Mouse (Mus musculus) 3T3-L1 (cell line): ENCODE data around the gene Rasal2.
A peak's percentile ranks its signal among the peaks of the same experiment; 100 is the strongest.
"Not testable (repeated sequence)": the region's sequence is repeated elsewhere in the genome, so short reads cannot be mapped to it uniquely, and the experiment has no call there.

Source experiments
- DNase-seq: peaks from one replicate; pipeline ENCODE4 v3.0.0-alpha.2; 2015; ENCODE audit warnings: low read depth, low spot score

Rasal2 gene

DNA sequence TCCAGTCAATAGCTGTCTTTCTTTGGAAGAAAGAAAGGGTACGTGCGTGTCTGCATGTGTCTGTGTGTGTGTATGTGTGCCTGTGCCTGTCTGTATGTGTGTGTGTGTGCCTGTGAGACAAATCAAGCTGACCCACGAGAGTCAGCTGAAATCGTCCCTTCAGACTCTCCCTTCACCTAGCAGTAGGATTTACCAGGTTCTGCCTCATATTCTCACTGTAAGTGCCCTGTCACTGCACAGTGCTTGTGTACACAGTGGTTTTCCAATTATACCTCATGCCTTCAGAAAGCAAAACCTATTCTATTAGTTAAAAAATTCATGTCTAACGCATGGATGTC, 168.0 kb downstream of the Rasal2 start:
- DNase-seq: no peak

DNA sequence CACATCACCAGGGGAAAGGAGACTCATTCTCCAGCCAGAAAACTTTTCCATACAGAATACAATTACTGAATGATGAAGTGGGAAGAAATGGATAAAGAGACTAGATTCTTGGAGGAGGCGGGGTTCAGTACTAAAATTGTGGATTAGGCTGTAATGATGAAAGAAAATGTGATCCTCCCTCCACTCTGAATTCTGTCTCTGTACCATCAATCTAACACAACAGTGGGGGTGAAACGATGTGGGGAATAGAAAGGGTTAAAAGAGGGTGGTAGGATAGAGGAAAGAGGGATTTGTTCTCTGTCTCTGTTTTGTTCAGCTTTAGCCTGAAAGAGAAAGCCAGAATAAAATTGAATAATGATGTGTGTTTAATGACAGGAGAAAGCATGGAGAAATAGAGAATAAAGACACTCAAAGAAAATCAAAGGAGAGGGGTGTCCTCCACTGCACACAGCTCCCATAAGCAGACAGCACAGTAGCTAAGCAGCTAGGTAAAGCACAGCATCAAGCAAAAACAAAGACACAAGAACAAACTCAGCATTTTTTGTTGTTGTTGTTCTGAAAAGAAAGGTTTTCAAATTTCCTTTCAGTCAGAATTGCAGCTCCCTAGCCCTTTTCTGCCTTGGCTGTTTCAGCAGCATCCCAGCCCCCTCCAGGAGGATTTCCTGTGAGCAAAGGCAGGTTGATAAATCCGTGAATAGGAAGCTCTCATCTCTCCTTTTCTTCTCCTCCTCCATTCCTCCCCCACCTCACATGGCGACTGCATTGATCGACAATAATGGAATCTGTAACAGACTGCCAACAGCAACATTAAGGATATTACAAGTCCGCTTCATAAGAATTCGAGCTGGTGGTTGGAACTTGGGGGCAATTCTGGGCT, 168.6 kb downstream of the Rasal2 start:
- DNase-seq: no peak

DNA sequence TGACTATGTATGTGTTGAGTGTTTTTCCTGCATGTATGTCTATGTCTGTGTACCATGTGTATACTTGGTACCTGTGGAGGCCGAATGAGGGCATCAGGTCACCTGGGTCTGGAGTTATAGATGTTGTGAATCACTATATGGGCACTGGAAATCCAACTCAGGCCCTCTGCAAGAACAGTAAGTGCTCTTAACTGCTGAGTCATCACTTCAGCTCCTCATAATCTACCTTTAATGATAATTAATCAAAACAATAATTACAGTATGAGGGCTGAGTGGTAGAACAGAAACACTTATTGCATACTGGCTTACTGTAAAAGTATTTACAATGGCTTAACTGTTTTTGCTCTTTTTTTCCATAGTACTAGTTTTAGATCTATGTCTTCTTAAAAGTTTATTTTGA, 172.7 kb downstream of the Rasal2 start:
- no peak for DNase-seq

DNA sequence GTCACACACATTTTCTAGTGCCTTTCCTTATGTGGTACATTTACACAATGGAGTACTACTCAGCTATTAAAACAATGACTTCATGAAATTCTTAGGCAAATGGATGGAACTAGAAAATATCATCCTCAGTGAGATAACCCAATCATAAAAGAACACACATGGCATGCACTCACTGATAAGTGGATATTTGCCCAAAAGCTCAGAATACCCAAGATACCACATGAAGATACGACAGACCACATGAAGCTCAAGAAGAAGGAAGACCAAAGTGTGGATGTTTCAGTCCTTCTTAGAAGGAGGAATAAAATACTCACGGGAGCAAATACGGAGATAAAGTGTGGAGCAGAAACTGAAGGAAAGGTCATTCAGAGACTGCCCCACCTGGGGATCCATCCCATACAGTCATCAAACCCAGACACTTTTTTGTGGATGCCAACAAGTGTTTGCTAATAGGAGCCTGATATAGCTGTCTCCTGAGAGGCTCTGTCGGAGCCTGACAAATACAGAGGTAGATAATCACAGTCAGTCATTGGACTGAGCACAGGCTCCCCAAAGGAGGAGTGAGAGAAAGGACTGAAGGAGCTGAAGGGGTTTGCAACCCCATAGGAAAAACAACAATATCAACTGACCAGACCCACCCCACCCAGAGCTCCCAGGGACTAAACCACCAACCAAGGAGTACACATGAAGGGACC, 175.6 kb downstream of the Rasal2 start:
- not testable (repeated sequence) for DNase-seq

DNA sequence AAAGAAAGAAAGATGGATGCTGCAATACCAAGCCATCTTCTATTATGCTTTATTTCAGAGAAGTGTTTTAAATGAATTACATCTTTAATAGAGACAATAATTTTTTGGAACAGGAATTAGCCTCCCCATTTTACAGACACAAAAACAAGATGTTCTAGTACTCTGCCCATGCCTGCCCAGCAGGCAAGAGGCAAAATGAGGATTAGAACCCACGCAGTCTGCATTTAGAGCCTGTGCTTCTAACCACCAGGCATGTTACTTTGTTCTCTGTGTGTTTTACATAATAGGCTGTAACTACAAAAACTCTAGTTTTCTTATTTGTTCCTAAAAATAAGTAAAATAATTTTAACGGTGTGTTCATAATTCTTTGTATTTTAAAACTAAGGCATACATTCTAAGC, 178.9 kb downstream of the Rasal2 start:
- DNase-seq: no peak

DNA sequence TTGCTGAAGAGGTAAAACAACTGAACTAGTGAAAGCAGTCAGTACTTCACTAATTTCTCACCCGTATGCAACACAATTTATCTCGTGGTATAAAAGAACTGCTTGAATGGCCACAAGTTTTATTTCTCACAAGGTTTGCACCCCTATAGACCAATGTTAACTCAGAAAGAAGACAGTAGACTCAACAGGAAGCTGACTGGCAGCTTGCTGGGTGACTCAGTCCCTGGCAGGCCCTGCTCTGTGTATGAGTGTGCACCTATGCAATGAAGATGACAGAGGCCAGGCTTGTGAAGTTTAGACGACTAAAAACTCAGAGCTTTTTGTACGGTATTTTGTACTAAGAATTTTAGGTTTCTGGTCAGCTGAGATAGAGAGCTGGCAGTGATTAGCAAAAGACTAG, 180.0 kb downstream of the Rasal2 start:
- peak; percentile 91 for DNase-seq

DNA sequence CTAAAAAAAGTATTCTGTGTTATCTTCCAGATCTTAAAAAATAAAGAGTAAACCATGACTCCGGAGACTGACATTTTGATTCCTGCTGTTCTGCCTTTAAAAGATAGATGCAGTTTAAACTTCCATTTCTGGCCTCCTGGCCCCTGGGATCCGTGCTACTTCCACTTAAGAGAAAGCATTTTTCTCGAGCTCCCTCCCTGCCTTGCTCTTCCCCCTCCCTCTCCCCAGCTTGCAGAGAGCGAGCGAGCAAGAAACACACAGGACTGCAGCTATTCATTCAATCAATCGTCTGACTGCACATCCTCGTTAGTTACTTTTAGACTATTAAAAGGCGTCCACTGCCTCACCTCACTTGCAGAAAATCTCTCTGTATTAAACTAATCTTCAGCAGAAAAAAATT, 181.4 kb downstream of the Rasal2 start:
- no peak for DNase-seq

DNA sequence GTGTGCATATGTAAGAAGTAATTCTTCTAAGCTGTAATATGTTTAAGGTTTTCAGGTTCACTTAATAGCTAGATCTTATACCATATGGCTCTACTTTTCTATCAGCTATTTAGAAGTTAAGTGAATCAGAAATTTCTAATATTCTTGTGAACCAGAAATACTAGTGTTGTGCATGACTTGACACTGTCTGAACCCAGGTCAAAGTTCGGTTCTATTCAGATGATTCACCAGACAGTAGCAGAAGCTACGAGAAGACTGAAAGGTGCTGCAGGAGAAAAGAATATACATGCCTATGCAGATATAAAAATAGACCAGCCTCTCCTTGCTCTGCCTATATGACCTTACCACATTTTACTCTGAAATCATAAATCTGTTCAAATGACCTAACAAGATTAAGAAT, 182.0 kb downstream of the Rasal2 start:
- no peak for DNase-seq

DNA sequence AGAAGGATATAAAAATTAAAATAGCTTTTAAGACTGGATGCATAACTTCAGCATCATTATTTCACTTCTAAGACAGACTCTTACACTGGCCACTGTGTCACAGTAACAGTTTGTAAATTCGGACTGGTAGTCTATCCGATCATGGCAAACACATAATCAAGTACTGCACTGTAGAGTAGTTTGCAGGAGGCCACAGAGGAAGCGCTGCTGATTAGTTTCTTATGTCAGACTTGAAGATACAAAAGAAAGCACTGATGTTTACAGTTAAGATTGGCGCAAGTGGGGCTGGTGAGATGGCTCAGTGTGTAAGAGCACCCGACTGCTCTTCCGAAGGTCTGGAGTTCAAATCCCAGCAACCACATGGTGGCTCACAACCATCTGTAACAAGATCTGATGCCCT, 187.4 kb downstream of the Rasal2 start:
- DNase-seq: no peak

DNA sequence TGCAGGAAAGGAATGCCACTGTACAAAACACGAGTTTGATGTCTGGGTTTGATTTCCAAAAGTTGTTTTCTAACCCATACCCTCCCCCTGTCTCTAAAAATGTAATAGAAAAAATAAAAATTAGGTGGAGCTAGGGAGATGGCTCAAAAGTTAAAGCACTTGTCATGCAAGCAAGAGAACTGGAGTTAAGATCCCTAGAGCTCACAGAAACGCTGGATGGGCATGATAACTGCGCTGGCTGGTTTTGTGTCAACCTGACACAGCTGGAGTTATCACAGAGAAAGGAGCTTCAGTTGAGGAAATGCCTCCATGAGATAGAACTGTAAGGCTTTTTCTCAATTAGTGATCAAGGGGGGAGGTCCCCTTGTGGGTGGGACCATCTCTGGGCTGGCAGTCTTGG, 191.5 kb downstream of the Rasal2 start:
- DNase-seq: no peak

DNA sequence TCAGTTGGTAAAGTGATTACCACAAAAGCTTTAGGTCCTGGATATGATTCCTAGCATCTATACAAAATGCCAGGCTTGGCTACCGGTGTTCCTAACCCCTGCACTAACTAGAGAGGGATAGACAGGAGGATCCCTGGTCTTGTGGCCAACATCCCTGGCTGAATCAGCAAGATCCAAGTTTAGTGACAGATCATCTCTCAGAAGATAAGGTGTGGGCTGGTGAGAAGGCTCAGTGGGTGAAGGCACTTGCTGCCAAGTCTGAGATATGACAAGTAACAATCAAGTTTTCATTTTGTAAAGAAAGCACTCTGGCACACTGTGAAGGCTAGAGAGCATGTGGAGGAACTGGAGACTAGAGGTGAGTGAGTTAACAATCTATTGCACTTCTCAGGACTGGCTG, 191.9 kb downstream of the Rasal2 start:
- no peak for DNase-seq

DNA sequence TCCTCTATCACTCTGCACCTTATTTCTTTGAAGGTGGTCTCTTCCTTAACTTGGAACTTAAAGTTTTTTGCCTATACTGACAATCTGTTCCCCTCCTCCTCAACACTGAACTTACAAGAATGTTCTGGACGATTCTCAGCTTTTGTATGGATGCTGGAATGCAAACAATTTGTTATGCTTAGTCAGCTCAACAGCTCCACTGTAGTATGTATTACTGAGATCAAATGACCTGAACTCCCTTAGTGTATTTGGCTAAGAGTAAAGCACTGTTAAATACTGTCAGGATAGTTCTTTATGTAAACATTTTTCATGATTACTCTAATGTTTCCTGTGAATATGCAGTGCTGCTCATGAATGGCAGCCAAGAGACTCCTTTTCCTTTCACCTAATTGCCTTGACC, 203.6 kb downstream of the Rasal2 start:
- DNase-seq: peak; percentile 61

DNA sequence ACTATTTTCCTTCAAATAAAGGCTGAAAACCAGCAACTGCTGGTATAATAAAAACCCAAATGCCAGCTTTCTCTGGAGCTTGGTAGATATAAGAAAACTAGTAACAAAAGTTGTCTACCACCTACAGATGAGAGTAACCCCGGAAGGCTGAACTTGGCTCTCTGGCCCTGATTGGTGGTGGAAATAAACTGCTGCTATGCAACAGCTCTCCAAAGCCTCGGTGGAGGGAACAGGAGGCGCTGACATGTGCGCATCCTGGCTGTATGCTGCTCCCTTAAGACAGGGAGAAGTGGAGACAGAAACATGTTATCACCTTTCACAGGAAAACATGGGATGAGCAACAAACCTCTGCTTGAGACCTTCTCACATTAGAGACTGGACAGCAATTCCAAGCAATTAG, 206.7 kb downstream of the Rasal2 start:
- DNase-seq: no peak

DNA sequence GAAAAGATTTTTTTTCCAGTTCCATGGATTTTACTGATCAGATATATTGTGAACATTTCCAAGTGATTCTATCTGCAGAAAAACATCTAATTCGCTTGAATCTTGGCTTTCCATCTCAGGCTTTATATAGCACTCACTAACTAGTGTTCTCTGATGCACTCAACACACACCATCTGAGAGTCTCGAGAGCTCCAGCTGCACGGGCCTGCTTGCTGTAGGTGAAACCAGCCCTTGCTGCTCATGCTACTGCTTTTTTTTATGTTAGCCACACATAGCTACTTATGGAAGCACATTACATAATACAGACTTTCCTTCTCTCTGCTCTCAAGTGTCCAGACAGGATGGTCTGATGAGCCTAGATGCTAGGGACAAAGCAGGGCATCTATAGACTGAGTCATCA, 229.4 kb downstream of the Rasal2 start:
- no peak for DNase-seq

DNA sequence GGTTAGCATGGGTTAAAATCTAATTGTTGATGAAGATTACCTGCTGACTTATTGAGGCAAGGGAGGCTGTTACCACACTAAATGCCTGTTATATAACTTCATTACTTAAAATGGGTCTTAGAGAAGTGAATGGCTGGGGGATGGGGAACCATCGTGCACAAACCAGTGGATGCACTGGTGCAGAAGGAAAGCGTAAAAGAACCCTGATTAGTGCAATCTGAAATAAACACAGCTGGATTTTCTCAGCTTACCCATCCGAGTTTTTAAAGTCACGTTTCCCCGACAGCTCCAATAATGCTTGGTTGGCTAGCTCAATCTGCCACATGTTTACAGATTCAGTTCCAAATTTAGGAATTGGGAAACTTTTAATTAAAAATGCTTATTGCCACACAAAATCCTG, 230.0 kb downstream of the Rasal2 start:
- no peak for DNase-seq

DNA sequence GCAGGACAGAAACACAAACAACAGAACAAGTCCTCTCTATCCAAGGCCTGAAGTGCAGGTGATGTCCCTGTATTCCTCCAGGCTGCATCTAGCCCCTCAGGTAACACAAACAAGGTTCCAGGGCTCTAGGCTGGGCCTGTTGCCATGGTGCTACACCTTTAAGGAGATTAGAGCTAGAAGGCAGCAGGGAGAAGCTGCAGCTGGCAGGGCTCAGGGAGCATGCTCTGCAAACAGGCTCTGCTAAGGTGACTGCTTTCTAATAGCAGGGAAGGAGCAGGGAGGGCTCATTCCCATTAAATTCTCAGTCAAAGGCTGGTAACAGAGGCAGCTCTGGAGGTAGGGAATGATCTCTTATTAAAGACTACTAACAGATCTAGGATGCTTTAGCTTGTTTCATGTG, 231.3 kb downstream of the Rasal2 start:
- no peak for DNase-seq

DNA sequence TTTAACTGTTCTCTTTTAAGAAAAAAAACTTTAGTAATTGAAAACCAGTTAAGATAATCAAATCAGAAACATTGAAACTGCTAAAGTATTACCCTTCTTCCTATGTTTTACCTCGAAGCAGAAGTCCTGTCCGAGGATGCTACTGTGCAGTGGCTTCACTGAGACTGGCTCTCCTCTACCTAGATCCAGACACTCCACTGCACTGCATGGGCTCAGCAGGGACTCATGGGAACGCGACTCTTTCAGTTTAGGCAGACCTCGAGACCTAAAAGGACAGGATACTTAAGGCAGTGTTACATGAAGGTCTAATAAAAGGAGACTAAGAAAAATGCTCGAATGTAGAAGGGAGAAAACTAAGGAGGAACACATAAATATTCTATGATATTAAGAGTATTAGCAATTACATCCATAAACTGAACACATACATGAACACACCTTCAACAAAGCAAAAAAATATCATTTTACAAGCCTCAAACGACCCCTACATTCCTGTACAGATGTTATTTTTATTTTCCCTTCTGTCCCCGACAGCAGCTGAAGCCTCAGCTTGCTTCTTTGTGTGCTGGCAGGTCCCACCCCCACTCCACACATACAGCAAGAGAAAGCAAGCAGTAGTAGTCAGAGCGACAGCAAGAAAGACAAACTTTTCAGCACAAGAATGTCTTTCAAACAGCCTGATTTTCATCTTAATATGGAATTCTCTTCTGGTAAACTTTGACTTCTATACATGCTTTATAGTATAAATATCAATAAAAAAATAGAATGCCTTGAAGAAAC, 233.2 kb downstream of the Rasal2 start:
- no peak for DNase-seq

DNA sequence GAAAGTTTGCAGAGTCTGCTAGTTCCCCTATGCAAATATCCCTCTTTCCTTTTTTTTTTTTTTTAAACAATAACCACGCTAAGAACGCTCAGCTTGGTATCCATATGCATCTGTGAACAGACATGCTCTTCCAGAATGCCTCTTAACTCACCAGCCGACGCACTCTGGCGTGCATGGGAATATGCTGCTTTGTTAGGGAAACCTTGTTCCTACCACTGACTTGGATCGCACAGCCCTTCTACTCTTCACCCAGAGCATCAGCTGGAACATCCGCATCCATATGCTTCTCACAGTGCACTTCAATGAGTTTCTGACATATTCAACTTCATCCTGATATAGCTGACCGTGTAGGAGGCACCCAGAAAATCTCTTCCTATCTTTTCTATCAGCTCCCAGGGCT, 243.1 kb downstream of the Rasal2 start:
- DNase-seq: no peak

DNA sequence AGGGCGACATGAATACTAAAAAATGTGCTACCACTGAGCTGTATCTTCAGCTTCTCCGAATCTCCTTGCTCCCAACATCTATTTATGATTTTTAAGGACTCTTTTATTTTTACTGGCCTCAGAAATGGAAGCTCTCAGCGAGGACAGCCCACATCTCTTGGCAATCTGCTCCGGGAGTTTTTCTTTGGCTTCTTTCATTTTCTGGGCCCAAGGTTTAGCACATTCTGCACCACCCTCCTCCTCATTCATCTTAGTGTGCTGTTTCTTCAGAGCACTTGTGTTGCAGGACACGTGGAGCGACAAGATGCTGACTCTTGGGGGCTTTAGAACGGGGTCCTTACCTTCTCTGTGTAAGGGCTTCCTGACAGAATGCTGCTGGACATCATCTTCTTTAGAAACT, 243.5 kb downstream of the Rasal2 start:
- DNase-seq: no peak

DNA sequence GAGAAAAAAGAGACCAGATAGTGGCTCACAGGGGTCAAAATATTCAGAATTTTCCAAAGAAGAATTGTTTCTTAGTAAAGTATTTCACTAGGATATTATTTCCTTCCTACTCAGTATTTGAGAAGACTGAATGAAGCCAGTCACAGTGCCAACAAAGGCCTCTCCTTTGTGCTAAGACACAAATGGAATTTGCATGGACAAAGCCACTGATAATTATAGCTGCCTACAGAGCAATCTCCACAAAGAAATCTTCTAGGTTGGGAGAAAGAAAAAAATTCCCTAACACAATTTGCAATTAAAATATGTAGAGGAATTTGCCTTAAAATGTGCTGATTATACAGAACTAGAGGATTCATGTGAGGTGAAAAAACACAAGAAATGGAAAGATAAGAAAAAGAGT, 258.6 kb downstream of the Rasal2 start:
- no peak for DNase-seq

DNA sequence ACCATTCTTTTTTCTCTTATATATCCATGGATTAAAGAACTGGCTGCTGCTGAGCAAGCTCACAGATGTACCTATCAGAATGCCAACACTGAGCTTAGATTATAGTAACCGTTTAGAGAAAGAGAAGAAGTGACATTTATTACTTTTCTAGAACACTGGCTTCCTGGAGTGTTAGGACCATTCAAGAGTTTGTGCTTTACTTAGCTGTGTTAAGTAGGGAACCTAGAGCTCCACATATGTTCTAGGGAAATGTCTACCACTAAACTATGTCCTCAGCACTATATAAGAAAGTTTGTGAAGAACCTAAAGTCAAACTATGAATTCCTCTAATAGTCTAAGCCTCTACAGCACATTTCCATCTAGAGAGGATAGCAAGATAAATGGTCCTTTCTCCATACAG, 262.3 kb downstream of the Rasal2 start:
- no peak for DNase-seq

DNA sequence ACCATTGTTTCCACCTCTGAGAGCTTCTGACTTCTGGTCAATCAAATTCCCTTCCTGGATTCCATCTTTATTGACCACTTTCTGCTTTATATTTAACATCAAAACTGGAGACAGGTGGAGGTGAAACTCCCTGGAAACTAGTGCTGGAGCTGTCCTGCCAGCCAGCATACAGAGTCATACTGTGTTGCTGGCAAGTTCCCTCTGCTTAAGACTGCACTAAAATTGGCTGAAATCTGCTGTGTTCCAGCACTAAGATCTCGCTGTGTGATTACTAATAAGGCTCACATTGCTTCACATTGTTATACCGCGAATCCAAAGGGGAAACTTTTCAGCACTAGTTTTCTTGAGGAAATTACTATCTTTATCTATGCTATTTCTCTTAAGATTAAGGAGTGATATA, 267.8 kb downstream of the Rasal2 start:
- no peak for DNase-seq
